8 mouse cellular contexts compared by ENCODE assay signal in genomic region chr7:25711731-25712197, GRCm38 (mm10). TPM values are rescaled to one million over a fixed set of nuclear protein-coding genes. Genes with fewer than 3 reads are reported as not detected.
A peak's percentile ranks its signal among the peaks of the same experiment; 100 is the strongest.
DNase-seq lines count a peak whose midpoint lies in the region; ATAC-seq and TF ChIP-seq lines count a peak whose summit lies in the region.

No protein-coding gene starts in this region.

- peak; percentile 66 for DNase-seq in retina, postnatal 1 day
- DNase-seq in retina, embryonic 14.5 days (ENCODE audit: low spot score) = no peak
- DNase-seq in cerebellum, adult 9-11 months = peak; percentile 76
- peak; percentile 76 to 77 for DNase-seq in heart, adult 9 months (ENCODE audit: low spot score in 2 of 2)
- peak; percentile 76 for DNase-seq in limb, embryonic 11.5 days (ENCODE audit: low spot score)
- DNase-seq in thymus, postnatal 25 days = no peak
- no peak for DNase-seq in lung, adult 2 months

- H3K27ac ChIP-seq in limb, embryonic 11.5 days (replicated peaks; ENCODE audit: low read depth, low read length) = peak overlapping the region; percentile 77
- H3K27ac ChIP-seq in neural tube, embryonic 15.5 days (replicated peaks) = 0 out of 2 replicates have a peak overlapping the region, but pooled peaks have one; percentile 8

- H3K36me3 ChIP-seq in limb, embryonic 11.5 days (ENCODE audit: control insufficient read depth, insufficient read depth, low read length) = peaks cover 21% of the 10 kb centered on the region
- peaks cover 41% of the 10 kb centered on the region for H3K36me3 ChIP-seq in neural tube, embryonic 15.5 days

- peak; percentile 69 for ATAC-seq in limb, embryonic 11.5 days (ENCODE audit: insufficient number of reproducible peaks, low FRiP score, low TSS enrichment, low read depth)
- ATAC-seq in neural tube, embryonic 15.5 days (ENCODE audit: low FRiP score) = no peak

- no peak for TF ChIP-seq POLR2A in lung, adult 2 months (IDR thresholded peaks at IDR 0.05; ENCODE audit: borderline replicate concordance, extremely low read depth, low read depth, low read length)

- H3K27me3 ChIP-seq in limb, embryonic 11.5 days (ENCODE audit: control insufficient read depth, insufficient read depth, low read length) = no peaks in the 10 kb centered on the region
- H3K27me3 ChIP-seq in neural tube, embryonic 15.5 days (replicated peaks) = no peaks in the 10 kb centered on the region

- H3K4me1 ChIP-seq in limb, embryonic 11.5 days (ENCODE audit: control insufficient read depth, insufficient read depth, low read length) = peaks cover 40% of the 10 kb centered on the region
- H3K4me1 ChIP-seq in neural tube, embryonic 15.5 days = peaks cover 14% of the 10 kb centered on the region
- H3K4me1 ChIP-seq in lung, adult 2 months (ENCODE audit: control insufficient read depth, insufficient read depth, low read length) = peaks cover 22% of the 10 kb centered on the region

- peak overlapping the region; percentile 47; the same call in 1 of the 2 replicates for H3K9ac ChIP-seq in limb, embryonic 11.5 days (ENCODE audit: low read length)
- no peak overlapping the region for H3K9ac ChIP-seq in neural tube, embryonic 15.5 days (replicated peaks)

- WGBS in limb, embryonic 11.5 days = 3% methylated on average over 7 of the region's 7 CpGs
- 33% methylated on average over 7 of the region's 7 CpGs for WGBS in neural tube, embryonic 15.5 days
- 43% methylated on average over 7 of the region's 7 CpGs for WGBS in lung, adult 2 months

- H3K9me3 ChIP-seq in limb, embryonic 11.5 days (ENCODE audit: control insufficient read depth, low read length) = no peaks in the 10 kb centered on the region
- H3K9me3 ChIP-seq in neural tube, embryonic 15.5 days (replicated peaks) = no peaks in the 10 kb centered on the region

- no peak for TF ChIP-seq CTCF in lung, adult 2 months (IDR thresholded peaks at IDR 0.05; ENCODE audit: insufficient read depth, low read length)

- H3K4me3 ChIP-seq in limb, embryonic 11.5 days (ENCODE audit: low read depth, low read length) = no peak overlapping the region
- H3K4me3 ChIP-seq in neural tube, embryonic 15.5 days (replicated peaks) = no peak overlapping the region
- H3K4me3 ChIP-seq in lung, adult 2 months (replicated peaks; ENCODE audit: extremely low read depth, low read depth, low read length) = no peak overlapping the region

- H3K4me2 ChIP-seq in limb, embryonic 11.5 days (ENCODE audit: low read depth, severe bottlenecking) = 0 out of 2 replicates have a peak overlapping the region, but pooled peaks have one; percentile 7
- H3K4me2 ChIP-seq in neural tube, embryonic 15.5 days = no peak overlapping the region

RNA-seq across cellular contexts. Expression of gene Ccdc97, which starts 7.1 kb away (rescaled TPM):
- polyA plus RNA-seq in limb, embryonic 11.5 days (2014; fragmentation: Nextera tagmentation; extraction: Ambion mirVana) = 33.1 and 35.3 TPM in 2 replicates
- polyA plus RNA-seq in neural tube, embryonic 15.5 days (2015; fragmentation: Nextera tagmentation; extraction: Ambion mirVana) = 30.2 and 33.2 TPM in 2 replicates
- polyA plus RNA-seq in lung, adult 2 months (2012; rRNA removed) = 60.0 and 69.2 TPM in 2 replicates

RNA-seq across cellular contexts. Expression of gene Tgfb1, which starts 25.0 kb away (rescaled TPM):
- 1.6 and 1.9 TPM in 2 replicates for polyA plus RNA-seq in limb, embryonic 11.5 days (2014; fragmentation: Nextera tagmentation; extraction: Ambion mirVana)
- 0.88 and 1.8 TPM in 2 replicates for polyA plus RNA-seq in neural tube, embryonic 15.5 days (2015; fragmentation: Nextera tagmentation; extraction: Ambion mirVana)
- polyA plus RNA-seq in lung, adult 2 months (2012; rRNA removed) = 68.3 and 71.1 TPM in 2 replicates

RNA-seq across cellular contexts. Expression of gene B9d2, which starts 31.2 kb away (rescaled TPM):
- 30.7 and 31.7 TPM in 2 replicates for polyA plus RNA-seq in limb, embryonic 11.5 days (2014; fragmentation: Nextera tagmentation; extraction: Ambion mirVana)
- 42.9 and 46.9 TPM in 2 replicates for polyA plus RNA-seq in neural tube, embryonic 15.5 days (2015; fragmentation: Nextera tagmentation; extraction: Ambion mirVana)
- polyA plus RNA-seq in lung, adult 2 months (2012; rRNA removed) = 51.7 and 53.4 TPM in 2 replicates

RNA-seq across cellular contexts. Expression of gene Tmem91, which starts 36.8 kb away (rescaled TPM):
- polyA plus RNA-seq in limb, embryonic 11.5 days (2014; fragmentation: Nextera tagmentation; extraction: Ambion mirVana) = 1.7 and 2.2 TPM in 2 replicates
- 73.9 and 97.4 TPM in 2 replicates for polyA plus RNA-seq in neural tube, embryonic 15.5 days (2015; fragmentation: Nextera tagmentation; extraction: Ambion mirVana)
- polyA plus RNA-seq in lung, adult 2 months (2012; rRNA removed) = 0.37 and 0.86 TPM in 2 replicates

RNA-seq across cellular contexts. Expression of gene Hnrnpul1, which starts 42.8 kb away (rescaled TPM):
- polyA plus RNA-seq in limb, embryonic 11.5 days (2014; fragmentation: Nextera tagmentation; extraction: Ambion mirVana) = 82.9 and 87.8 TPM in 2 replicates
- polyA plus RNA-seq in neural tube, embryonic 15.5 days (2015; fragmentation: Nextera tagmentation; extraction: Ambion mirVana) = 37.3 and 43.9 TPM in 2 replicates
- 43.8 and 49.9 TPM in 2 replicates for polyA plus RNA-seq in lung, adult 2 months (2012; rRNA removed)

Comparison
In these comparisons a context has a peak if more than half of its experiments do, and no peak if none do; other contexts are left out.
1. DNase-seq: peak in retina, postnatal 1 day (single experiment), cerebellum, adult 9-11 months (single experiment), heart, adult 9 months (2 of 2) and limb, embryonic 11.5 days (single experiment); none in retina, embryonic 14.5 days (single experiment), thymus, postnatal 25 days (single experiment) and lung, adult 2 months (single experiment).
2. RNA of gene Tgfb1, which starts 25.0 kb away (polyA plus RNA-seq): 68.3 to 71.1 TPM in lung, adult 2 months; 1.6 to 1.9 TPM in limb, embryonic 11.5 days and 0.88 to 1.8 TPM in neural tube, embryonic 15.5 days; every median in the first group is over 10 times any median in the second.